Mouse (Mus musculus) heart, embryonic 16.5 days (tissue): ENCODE measurements at regions not wholly inside any gene's neighbourhood (a gene's known extent, or its start where the extent isn't known, plus 50 kb on each side); places are given as distances from the start of the nearest gene placed in this dataset.

Experiments
- ATAC-seq: fragments of 200-750 bp; cut with Nextera tagmentation; replicated peaks from 2 replicates; pipeline ENCODE4 v1.8.0; 2017; ENCODE audit warnings: moderate number of reproducible peaks; ENCODE audit not compliant: insufficient read depth, low FRiP score; ENCODE audit errors: extremely low read depth
- H3K27ac ChIP-seq: fragments of 300-500 bp; sonication (generic); 2 replicates; pipeline ENCODE4 v1.5.1; 2014; ENCODE audit warnings: mild to moderate bottlenecking, low read length, control low read depth, moderate library complexity
- H3K27me3 ChIP-seq: fragments of 300-500 bp; sonication (generic); 2 replicates; pipeline ENCODE4 v1.6.1; 2014; ENCODE audit warnings: low read length, mixed read lengths; ENCODE audit not compliant: control insufficient read depth, insufficient read depth
- H3K36me3 ChIP-seq: fragments of 300-500 bp; sonication (generic); 2 replicates; pipeline ENCODE4 v1.6.1; 2014; ENCODE audit not compliant: control insufficient read depth, insufficient read depth
- H3K4me1 ChIP-seq: fragments of 300-500 bp; sonication (generic); 2 replicates; pipeline ENCODE4 v1.6.1; 2014; ENCODE audit warnings: low read length, mixed read lengths; ENCODE audit not compliant: control insufficient read depth, insufficient read depth
- H3K4me2 ChIP-seq: fragments of 300-500 bp; sonication (generic); 2 replicates; pipeline ENCODE4 v1.6.1; 2014; ENCODE audit warnings: low read depth, mild to moderate bottlenecking, control low read depth, low read length
- H3K4me3 ChIP-seq: fragments of 300-500 bp; sonication (generic); 2 replicates; pipeline ENCODE4 v1.5.1; 2014; ENCODE audit warnings: mild to moderate bottlenecking, control low read depth, low read length
- H3K9ac ChIP-seq: fragments of 300-500 bp; sonication (generic); 2 replicates; pipeline ENCODE4 v1.6.1; 2014; ENCODE audit warnings: low read length, control low read depth
- H3K9me3 ChIP-seq: fragments of 300-500 bp; sonication (generic); replicated peaks from 2 replicates; pipeline ENCODE4 v1.6.1; 2016; ENCODE audit warnings: low read length; ENCODE audit not compliant: control insufficient read depth
- WGBS: fragments of 180-500 bp; shearing (Covaris S2); extraction: QIAGEN DNeasy Blood & Tissue Kit; methylation state at CpG from one replicate; pipeline ENCODE4 v1.1.7; 2014; 5-methylcytosine and 5-hydroxymethylcytosine counted together

DNA sequence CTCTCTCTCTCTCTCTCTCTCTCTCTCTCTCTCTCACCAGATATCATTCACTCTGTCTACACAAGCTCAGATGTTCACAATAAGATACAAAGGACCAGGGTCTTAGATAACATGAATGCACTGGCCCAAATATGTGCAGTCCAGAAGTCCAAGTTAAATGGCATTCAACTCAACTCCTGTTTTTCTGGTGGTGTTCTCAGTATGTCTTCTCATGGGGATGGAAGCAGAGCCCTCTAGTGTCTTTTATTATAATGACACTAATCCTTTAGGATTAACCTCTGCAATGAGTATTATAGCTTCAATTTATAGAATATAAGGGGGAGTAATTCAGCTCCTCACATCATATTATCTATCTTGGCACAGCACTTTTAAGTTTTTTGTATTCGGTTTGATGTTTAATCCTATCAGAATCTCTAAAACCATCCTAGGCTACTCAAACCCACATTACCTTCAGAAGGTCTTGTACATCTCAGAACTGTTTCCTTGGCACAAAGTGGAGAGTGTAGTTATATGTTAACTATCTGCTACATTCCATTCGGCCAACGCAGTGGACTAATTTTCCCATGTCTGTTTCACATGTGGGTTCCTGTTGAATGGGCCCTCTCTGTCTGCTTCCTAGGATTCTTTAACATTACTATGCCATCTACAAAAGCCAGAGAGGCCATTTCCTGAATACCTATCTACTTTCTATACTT lies 401.0 kb upstream of the Adamts5 start:
- no peak overlapping the region for H3K4me3 ChIP-seq
- no peak; the same call in 1 of the 2 replicates for ATAC-seq
- WGBS: 31% methylated on average over 3 of the region's 3 CpGs

GRCm38 (mm10) chr16:86294436-86294835 lies 392.8 kb upstream of the Adamts5 start:
- Histone ChIP-seq H3K27ac (no peak overlapping the region), H3K4me2 (no peak overlapping the region), H3K36me3 (no peaks in the 10 kb centered on the region), H3K27me3 (no peaks in the 10 kb centered on the region), H3K9me3 (no peaks in the 10 kb centered on the region), H3K9ac (no peak overlapping the region), H3K4me1 (no peaks in the 10 kb centered on the region), H3K4me3 (no peak overlapping the region)
- 83% methylated on average over 2 of the region's 2 CpGs for WGBS
- ATAC-seq: no peak

More for the DNA sequence above, 401.0 kb upstream of the Adamts5 start:
- Histone ChIP-seq H3K4me2 (no peak overlapping the region), H3K4me1 (no peaks in the 10 kb centered on the region), H3K27me3 (no peaks in the 10 kb centered on the region), H3K9ac (no peak overlapping the region), H3K36me3 (no peaks in the 10 kb centered on the region), H3K27ac (no peak overlapping the region), H3K9me3 (no peaks in the 10 kb centered on the region)

DNA sequence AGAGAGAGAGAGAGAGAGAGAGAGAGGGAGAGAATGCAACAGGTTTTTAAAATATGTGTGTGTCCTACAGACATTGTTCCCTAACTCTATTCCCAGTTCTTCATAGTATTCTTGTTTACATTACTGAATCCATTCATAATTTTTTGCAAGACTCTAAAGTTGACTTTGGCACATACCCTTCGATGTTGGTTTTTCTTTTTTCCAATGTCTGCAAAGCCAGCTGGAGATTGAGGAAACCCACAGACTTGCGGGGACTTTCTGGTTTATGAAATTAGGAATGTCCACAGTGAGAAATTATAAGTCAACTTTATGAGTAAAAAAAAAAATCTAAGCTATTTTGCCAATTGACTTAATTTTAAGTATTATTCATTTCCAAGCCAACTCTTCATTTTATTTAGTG lies 379.7 kb upstream of the Adamts5 start:
- no peak overlapping the region for H3K4me3 ChIP-seq
- no peak for ATAC-seq
- H3K4me1 ChIP-seq: no peaks in the 10 kb centered on the region
- no peak overlapping the region for H3K9ac ChIP-seq
- H3K4me2 ChIP-seq: no peak overlapping the region
- no peaks in the 10 kb centered on the region for H3K27me3 ChIP-seq
- no peaks in the 10 kb centered on the region for H3K36me3 ChIP-seq
- no peaks in the 10 kb centered on the region for H3K9me3 ChIP-seq
- no peak overlapping the region for H3K27ac ChIP-seq
- WGBS: 75% methylated on average over 2 of the region's 2 CpGs

DNA sequence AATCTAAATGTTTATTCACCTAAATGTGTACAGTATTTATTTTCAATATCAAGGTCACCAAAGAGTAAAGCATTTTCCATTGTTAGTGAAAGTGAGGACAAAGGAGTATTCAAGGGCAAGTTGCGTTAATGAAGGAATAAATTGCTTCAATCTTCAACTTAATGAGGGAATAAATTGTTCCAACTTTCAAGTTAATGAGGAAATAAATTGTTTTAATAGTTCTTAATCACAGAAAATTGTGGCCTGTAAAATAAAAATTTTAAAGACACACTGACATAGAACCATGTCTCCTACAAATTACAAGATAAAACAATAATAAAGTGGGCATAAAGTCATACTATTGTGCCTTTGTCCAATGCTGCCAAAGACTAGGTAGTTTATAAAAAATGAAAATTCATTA lies 375.4 kb upstream of the Adamts5 start:
- Histone ChIP-seq H3K36me3 (no peaks in the 10 kb centered on the region), H3K4me3 (no peak overlapping the region), H3K27me3 (no peaks in the 10 kb centered on the region), H3K4me1 (no peaks in the 10 kb centered on the region), H3K9me3 (no peaks in the 10 kb centered on the region), H3K27ac (no peak overlapping the region), H3K9ac (no peak overlapping the region), H3K4me2 (no peak overlapping the region)
- WGBS: 81% methylated on average over 1 of the region's 1 CpGs
- no peak for ATAC-seq

GRCm38 (mm10) chr16:86261612-86262011 lies 360.0 kb upstream of the Adamts5 start:
- Histone ChIP-seq H3K36me3 (no peaks in the 10 kb centered on the region), H3K27ac (no peak overlapping the region), H3K9me3 (no peaks in the 10 kb centered on the region), H3K4me2 (no peak overlapping the region), H3K9ac (no peak overlapping the region), H3K27me3 (no peaks in the 10 kb centered on the region), H3K4me1 (no peaks in the 10 kb centered on the region), H3K4me3 (no peak overlapping the region)
- no peak for ATAC-seq
- WGBS: 47% methylated on average over 8 of the region's 8 CpGs

GRCm38 (mm10) chr16:86252630-86253029 lies 351.0 kb upstream of the Adamts5 start:
- no peaks in the 10 kb centered on the region for H3K9me3 ChIP-seq
- H3K4me3 ChIP-seq: no peak overlapping the region
- no peaks in the 10 kb centered on the region for H3K27me3 ChIP-seq
- no peaks in the 10 kb centered on the region for H3K36me3 ChIP-seq
- H3K27ac ChIP-seq: no peak overlapping the region
- H3K4me1 ChIP-seq: no peaks in the 10 kb centered on the region
- peak; percentile 91 for ATAC-seq
- no peak overlapping the region for H3K9ac ChIP-seq
- H3K4me2 ChIP-seq: no peak overlapping the region

DNA sequence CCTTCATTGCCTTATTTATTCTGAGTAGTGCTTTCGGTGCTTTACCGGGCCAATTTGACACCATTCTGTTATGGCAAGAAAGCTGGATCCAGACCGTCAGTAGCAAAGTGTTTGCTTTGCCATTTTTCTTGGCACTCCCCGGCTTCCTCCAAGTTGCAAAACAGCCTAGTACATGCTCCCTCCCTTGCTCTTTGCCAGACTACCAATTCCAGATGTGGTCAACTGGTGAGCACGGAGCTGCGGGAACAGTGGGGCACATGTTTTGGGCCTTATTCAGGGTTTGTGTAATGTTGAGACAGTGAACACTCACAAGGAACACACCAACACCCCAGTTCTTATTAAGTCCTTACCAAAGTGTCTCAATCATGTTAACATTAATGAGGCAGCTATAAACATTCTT lies 348.4 kb upstream of the Adamts5 start:
- no peak overlapping the region for H3K27ac ChIP-seq
- WGBS: 76% methylated on average over 6 of the region's 6 CpGs
- H3K4me1 ChIP-seq: no peaks in the 10 kb centered on the region
- ATAC-seq: no peak
- H3K36me3 ChIP-seq: no peaks in the 10 kb centered on the region
- H3K9ac ChIP-seq: no peak overlapping the region
- H3K27me3 ChIP-seq: no peaks in the 10 kb centered on the region
- no peaks in the 10 kb centered on the region for H3K9me3 ChIP-seq
- H3K4me2 ChIP-seq: no peak overlapping the region
- H3K4me3 ChIP-seq: no peak overlapping the region

- H3K9ac ChIP-seq: no peak overlapping the region
- no peaks in the 10 kb centered on the region for H3K36me3 ChIP-seq
- H3K4me3 ChIP-seq: no peak overlapping the region
- 73% methylated on average over 2 of the region's 2 CpGs for WGBS
- no peak overlapping the region for H3K4me2 ChIP-seq
- no peak overlapping the region for H3K27ac ChIP-seq
- H3K9me3 ChIP-seq: no peaks in the 10 kb centered on the region
- no peaks in the 10 kb centered on the region for H3K27me3 ChIP-seq
- no peak for ATAC-seq
- H3K4me1 ChIP-seq: no peaks in the 10 kb centered on the region
Measured at GRCm38 (mm10) chr16:86244191-86244590, 342.6 kb upstream of the Adamts5 start.

DNA sequence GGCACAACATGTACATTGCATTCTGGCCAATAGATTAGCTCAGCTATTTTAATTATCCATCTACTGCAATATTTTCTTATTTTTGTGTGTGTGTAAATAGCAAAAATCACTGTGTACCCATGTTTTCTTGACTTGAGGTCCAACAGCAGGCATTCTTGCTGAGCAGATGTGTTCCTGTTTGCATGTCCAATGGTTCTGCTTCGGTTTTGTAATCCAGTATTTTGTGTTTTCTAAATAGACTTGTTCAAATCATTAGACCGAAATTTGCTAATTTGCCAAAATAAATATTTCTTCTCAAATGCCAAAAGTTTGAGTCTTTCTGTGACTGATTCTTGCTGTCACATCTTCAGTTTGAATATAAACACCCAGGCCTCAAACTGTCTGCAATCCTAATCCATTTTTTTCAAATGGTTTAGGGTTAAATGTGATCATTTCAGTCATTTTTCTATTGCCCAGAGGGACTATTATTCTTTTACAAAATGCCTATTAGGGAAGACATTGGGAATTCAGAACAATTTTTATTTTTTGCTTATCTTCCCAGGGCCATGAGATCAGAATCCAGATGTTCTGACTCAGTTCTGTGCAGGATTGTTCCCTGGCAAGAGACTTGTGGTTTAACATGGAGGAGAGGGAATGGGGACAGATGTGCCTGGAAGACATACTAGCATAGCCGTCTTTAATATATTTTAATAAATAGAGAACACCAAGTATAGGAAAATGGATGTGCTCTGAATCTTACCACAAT lies 341.3 kb upstream of the Adamts5 start:
- Histone ChIP-seq H3K27me3 (no peaks in the 10 kb centered on the region), H3K4me2 (no peak overlapping the region), H3K4me1 (no peaks in the 10 kb centered on the region), H3K4me3 (no peak overlapping the region), H3K9me3 (no peaks in the 10 kb centered on the region), H3K27ac (no peak overlapping the region), H3K36me3 (no peaks in the 10 kb centered on the region), H3K9ac (no peak overlapping the region)
- 67% methylated on average over 3 of the region's 3 CpGs for WGBS
- no peak for ATAC-seq
